Mouse (Mus musculus) liver, embryonic 13.5 days (tissue): ENCODE results near the gene S1pr1. TPM values are rescaled to one million over a fixed set of nuclear protein-coding genes. Genes with fewer than 3 reads are reported as not detected.

Experiments used
- ATAC-seq: fragments of 200-750 bp; cut with Nextera tagmentation; 2 replicates; pipeline ENCODE4 v1.8.0; 2017; ENCODE audit warnings: low read depth, mild to moderate bottlenecking, moderate number of reproducible peaks, moderate library complexity
- DNase-seq: peaks from one replicate; pipeline ENCODE4 v3.0.0; 2022
- H3K27ac ChIP-seq: fragments of 300-500 bp; sonication (generic); 2 replicates; pipeline ENCODE4 v1.5.1; 2015; ENCODE audit warnings: moderate library complexity, mild to moderate bottlenecking, inconsistent platforms
- H3K27me3 ChIP-seq: fragments of 300-500 bp; sonication (generic); 2 replicates; pipeline ENCODE4 v1.6.1; 2015; ENCODE audit warnings: mild to moderate bottlenecking, inconsistent platforms
- H3K36me3 ChIP-seq: fragments of 300-500 bp; sonication (generic); 2 replicates; pipeline ENCODE4 v1.6.1; 2015; ENCODE audit warnings: mild to moderate bottlenecking, inconsistent platforms
- H3K4me1 ChIP-seq: fragments of 300-500 bp; sonication (generic); replicated peaks from 2 replicates; pipeline ENCODE4 v1.6.1; 2015; ENCODE audit warnings: inconsistent platforms
- H3K4me2 ChIP-seq: fragments of 300-500 bp; sonication (generic); 2 replicates; pipeline ENCODE4 v1.6.1; 2015; ENCODE audit warnings: inconsistent platforms, mild to moderate bottlenecking, moderate library complexity
- H3K4me3 ChIP-seq: fragments of 300-500 bp; sonication (generic); replicated peaks from 2 replicates; pipeline ENCODE4 v1.5.1; 2015; ENCODE audit warnings: mild to moderate bottlenecking, inconsistent platforms
- H3K9ac ChIP-seq: fragments of 300-500 bp; sonication (generic); 2 replicates; pipeline ENCODE4 v1.6.1; 2015; ENCODE audit warnings: mild to moderate bottlenecking, inconsistent platforms
- H3K9me3 ChIP-seq: fragments of 300-500 bp; sonication (generic); replicated peaks from 2 replicates; pipeline ENCODE4 v1.6.1; 2016; ENCODE audit warnings: inconsistent platforms
- WGBS: fragments of 180-500 bp; shearing (Covaris S2); methylation state at CpG from one replicate; pipeline ENCODE4 v1.1.7; 2015; ENCODE audit not compliant: insufficient replicate concordance; 5-methylcytosine and 5-hydroxymethylcytosine counted together
- polyA plus RNA-seq: library from polyadenylated mRNA; unstranded; fragments of >200 nt; fragmentation: Nextera tagmentation; extraction: Ambion mirVana; gene quantifications from 2 replicates; pipeline ENCODE4 v1.2.1, GENCODE M21; 2015

S1pr1 gene
- 7.5 and 10.7 TPM in 2 replicates for polyA plus RNA-seq

DNA sequence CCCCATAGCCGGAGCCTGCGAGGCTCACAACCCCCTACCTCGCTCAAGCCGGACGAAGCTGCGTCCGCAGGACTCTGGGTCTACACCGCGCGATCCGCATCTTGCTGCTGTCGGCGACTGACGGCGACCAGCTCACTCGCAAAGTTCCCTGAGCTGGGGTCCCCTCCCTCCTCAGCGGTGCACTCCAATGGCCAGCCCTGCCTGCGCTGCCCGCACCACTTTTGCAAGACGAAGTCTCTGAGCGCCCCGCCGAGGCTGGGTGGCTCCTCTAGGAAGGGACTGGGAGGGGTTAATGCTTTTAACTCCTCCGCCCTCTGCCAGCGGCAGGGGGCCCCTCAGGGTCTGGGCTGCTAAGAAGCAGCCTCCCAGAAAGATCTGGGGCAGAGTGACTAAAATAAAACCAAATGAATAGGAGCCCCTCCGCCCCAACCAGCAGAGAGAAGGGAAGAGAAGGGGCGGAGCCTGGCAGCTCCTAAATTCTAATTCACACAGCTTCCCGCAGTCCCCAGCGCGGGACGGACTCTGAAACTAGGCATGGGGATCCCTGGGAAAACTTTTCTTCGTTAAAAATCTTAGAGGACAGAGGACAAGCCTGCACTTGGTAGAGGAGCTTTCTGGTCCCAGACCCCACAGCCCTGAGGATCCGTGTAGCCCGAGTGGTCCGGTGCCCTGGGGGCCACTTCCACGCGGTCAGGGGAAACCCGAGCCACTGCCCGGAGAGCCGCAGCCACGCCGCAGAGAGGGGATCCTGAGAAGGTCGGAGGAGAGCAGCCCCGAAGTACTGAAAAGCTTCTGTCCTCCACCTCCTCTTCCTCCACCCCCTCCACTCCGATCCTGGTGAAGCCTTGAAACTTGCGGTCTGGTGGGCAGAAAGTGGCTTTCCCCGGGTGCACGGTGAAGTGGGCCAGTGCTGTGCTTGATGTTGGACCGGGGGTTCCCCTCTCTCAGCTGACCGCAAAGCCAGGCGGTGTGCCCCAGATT, at the start of gene S1pr1:
Gene S1pr1, minus strand, starts transcription at position 402 of the 981 bp plus-strand sequence.
- DNase-seq, result peak; percentile 64
- Histone ChIP-seq H3K36me3 (peaks cover 12% of the 10 kb centered on the region), H3K4me2 (peak within 1 kb of the TSS; percentile 90), H3K27ac (peak within 1 kb of the TSS; percentile 79), H3K9me3 (no peaks in the 10 kb centered on the region), H3K9ac (peak within 1 kb of the TSS; percentile 72), H3K4me3 (peak within 1 kb of the TSS; percentile 69), H3K4me1 (peaks cover 53% of the 10 kb centered on the region), H3K27me3 (no peaks in the 10 kb centered on the region)
- WGBS, result under 1% methylated on average over 49 of the region's 51 CpGs
- peak; percentile 77 for ATAC-seq

DNA sequence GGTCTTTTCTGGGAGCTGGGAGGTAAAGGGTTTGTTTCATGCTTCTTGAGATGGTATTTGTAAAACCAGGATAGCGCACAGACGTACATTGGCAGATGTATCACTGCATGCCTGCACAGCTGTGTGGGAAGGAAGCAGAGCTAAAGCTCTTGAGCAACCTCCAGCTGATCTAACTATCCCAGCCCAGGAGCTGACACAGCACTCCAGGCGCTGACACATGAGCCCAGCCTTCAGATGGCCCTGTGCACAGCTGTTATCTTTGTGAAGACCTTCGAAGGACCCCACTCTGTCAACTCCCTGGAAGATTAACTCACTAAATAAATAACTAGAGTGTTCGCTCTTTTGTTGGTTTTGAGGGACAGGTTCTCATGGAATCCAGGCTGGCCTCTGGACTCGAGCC, 48.4 kb upstream of the S1pr1 start:
- Histone ChIP-seq H3K4me2 (no peak overlapping the region), H3K4me3 (no peak overlapping the region), H3K9me3 (no peaks in the 10 kb centered on the region), H3K4me1 (peaks cover 26% of the 10 kb centered on the region), H3K27ac (no peak overlapping the region), H3K9ac (no peak overlapping the region), H3K27me3 (no peaks in the 10 kb centered on the region), H3K36me3 (no peaks in the 10 kb centered on the region)
- peak; percentile 70 for ATAC-seq
- no peak for DNase-seq
- WGBS, result 24% methylated on average over 6 of the region's 6 CpGs

DNA sequence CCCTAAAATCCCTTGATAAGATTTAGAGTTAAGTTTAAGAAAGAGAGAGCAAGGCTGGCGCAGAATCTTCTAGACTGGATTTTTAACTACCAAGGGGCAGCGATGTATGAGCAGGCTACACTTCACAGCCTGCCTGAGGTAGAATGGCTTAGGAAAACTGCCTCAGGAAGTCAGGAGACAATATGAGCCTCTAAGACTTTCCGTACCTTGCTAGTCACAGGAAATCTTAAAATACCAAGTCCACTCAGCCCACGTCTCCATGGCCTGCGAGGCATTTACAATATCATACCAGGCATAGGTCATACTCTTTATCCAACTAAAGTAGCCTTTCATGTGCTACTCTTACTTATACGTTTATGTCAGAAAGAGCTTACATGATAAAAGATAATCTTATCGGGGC, 48.0 kb upstream of the S1pr1 start:
- WGBS, result 36% methylated on average over 7 of the region's 7 CpGs
- Histone ChIP-seq H3K9ac (no peak overlapping the region), H3K27ac (no peak overlapping the region), H3K36me3 (no peaks in the 10 kb centered on the region), H3K4me3 (no peak overlapping the region), H3K9me3 (no peaks in the 10 kb centered on the region), H3K4me1 (peaks cover 31% of the 10 kb centered on the region), H3K27me3 (no peaks in the 10 kb centered on the region), H3K4me2 (no peak overlapping the region)
- DNase-seq (no peak), ATAC-seq (no peak)

DNA sequence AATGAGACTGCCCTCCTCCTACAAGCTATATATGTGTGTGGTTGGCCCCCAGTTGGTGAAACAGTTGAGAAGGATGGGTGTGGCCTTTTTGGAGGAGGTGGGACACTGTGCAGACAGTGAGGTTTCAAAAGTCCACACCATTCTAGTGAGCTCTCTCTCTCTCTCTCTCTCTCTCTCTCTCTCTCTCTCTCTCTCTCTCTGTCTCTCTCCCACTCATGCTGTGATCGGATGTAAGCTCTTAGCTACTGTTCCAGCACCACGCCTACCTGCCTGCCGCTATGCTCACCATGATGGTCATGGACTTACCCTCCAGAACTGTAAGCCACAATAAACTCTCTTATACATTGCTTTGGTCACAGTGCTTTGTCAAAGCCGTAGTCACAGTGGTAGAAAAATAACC, 44.8 kb upstream of the S1pr1 start:
- H3K27me3 ChIP-seq, result no peaks in the 10 kb centered on the region
- no peak overlapping the region for H3K4me3 ChIP-seq
- peaks cover 28% of the 10 kb centered on the region for H3K4me1 ChIP-seq
- H3K27ac ChIP-seq, result no peak overlapping the region
- 75% methylated on average over 4 of the region's 4 CpGs for WGBS
- no peak overlapping the region for H3K4me2 ChIP-seq
- H3K36me3 ChIP-seq, result no peaks in the 10 kb centered on the region
- ATAC-seq, result no peak
- H3K9ac ChIP-seq, result no peak overlapping the region
- no peaks in the 10 kb centered on the region for H3K9me3 ChIP-seq
- no peak for DNase-seq

DNA sequence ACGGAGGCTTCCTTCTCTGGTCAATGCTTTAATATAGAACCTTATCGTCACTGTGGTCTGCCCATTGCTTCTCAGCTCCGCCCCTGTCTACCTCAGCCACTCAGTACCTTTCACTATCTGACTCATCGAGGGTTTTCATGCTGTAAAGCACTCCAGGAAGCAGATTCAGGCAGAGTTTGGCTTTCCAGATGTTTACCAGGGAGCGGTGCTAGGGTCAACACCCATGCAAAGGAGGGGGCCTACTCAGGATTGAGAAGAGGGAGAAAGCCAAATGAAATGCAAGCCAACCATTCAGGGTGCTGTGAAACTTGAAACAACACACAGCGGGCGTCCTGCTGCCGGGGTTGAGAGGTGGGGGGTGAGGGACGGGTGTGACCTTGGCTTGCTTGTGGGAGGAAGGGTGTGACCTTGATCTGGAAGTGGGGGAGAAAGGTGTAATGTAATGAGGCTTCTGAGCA, 43.6 kb upstream of the S1pr1 start:
- Histone ChIP-seq H3K4me2 (peak overlapping the region; percentile 65), H3K4me1 (peaks cover 27% of the 10 kb centered on the region), H3K9ac (peak overlapping the region; percentile 39; the same call in 1 of the 2 replicates), H3K27ac (no peak overlapping the region), H3K9me3 (no peaks in the 10 kb centered on the region), H3K27me3 (no peaks in the 10 kb centered on the region), H3K4me3 (peak overlapping the region; percentile 38), H3K36me3 (no peaks in the 10 kb centered on the region)
- ATAC-seq (peak; percentile 75), DNase-seq (peak; percentile 10)
- 8% methylated on average over 9 of the region's 9 CpGs for WGBS

DNA sequence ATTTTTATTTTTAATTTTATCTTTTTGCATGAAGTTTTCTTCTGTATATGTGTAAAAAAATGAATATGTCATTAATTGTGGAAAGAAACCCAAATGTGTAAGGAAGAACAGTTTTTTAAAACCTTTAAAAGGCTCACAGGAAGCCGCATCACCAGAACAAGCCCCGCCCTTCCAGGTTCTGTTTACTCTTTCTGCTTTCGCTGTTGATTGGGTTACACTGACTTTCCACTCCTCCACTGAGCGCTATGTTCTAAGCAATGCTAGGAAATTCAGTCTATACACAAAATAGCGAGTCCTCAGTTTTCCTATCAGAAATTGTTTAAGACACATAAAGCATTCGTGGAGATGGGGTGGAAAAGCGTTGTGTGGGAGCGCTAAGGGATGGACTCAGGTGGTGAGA, 39.6 kb upstream of the S1pr1 start:
- H3K9me3 ChIP-seq, result no peaks in the 10 kb centered on the region
- WGBS, result 51% methylated on average over 8 of the region's 8 CpGs
- no peaks in the 10 kb centered on the region for H3K27me3 ChIP-seq
- H3K4me1 ChIP-seq, result peaks cover 18% of the 10 kb centered on the region
- no peaks in the 10 kb centered on the region for H3K36me3 ChIP-seq
- DNase-seq (no peak), ATAC-seq (no peak)
- H3K9ac ChIP-seq, result no peak overlapping the region
- no peak overlapping the region for H3K27ac ChIP-seq
- H3K4me3 ChIP-seq, result no peak overlapping the region
- no peak overlapping the region for H3K4me2 ChIP-seq

DNA sequence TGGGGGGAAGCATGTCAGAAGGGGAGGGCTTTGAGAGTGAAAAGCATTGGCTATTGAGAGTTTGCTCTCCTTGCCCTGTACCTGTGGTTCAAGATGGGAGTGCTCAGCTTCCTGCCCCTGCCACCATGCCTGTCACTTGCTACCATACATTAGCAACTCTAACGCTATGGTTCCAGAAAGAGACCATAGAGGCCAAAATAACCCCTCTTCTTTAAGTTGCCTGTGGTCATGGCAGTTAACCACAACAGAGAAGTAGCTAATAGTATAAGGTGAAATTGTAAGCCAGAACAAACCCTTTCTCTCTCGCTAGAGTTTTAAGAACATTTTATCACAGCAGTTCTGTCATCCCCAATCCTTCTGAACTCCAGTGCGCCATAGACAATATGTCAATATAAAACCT, 35.5 kb upstream of the S1pr1 start:
- Histone ChIP-seq H3K9ac (no peak overlapping the region), H3K9me3 (no peaks in the 10 kb centered on the region), H3K4me2 (no peak overlapping the region), H3K27me3 (no peaks in the 10 kb centered on the region), H3K4me1 (0 out of 2 replicates have a peak, but pooled peaks cover 3% of the 10 kb centered on the region), H3K27ac (no peak overlapping the region), H3K36me3 (no peaks in the 10 kb centered on the region), H3K4me3 (no peak overlapping the region)
- ATAC-seq (no peak), DNase-seq (no peak)
- 51% methylated on average over 3 of the region's 3 CpGs for WGBS

DNA sequence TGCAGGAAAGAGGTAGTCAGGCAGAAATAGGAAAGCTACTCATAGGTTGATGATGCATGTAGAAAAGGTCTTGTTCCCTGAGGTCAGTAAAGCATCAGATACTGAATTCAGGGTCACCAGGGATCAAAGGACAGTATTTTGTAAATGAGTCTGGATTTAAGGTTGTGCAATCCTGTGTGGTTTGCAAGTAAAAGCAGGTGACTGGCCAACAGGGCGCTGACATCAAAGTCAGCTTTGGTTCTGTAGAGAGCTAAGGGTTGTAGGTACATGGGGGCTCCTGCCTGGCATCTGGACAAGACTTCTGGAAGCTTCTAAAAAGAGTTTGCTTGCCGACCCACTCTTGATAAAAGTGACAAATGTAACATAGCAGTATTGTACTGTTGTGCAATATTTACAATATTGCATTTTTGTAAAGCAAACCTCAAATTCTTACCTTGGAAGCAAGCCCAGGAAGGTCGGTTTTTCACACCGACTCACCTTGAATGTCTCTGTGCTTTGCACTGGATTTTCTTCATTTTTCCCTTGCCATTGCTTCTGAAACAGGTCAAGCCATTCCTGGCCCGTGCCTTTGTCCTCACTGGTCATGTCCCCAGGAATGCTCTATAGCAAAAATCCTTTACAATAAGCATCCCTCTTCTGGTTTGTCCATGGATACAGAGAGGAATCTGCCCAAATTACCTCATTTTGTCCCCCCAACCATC, 33.6 kb upstream of the S1pr1 start:
- 55% methylated on average over 5 of the region's 5 CpGs for WGBS
- ATAC-seq, result peak; percentile 85
- H3K4me3 ChIP-seq, result no peak overlapping the region

DNA sequence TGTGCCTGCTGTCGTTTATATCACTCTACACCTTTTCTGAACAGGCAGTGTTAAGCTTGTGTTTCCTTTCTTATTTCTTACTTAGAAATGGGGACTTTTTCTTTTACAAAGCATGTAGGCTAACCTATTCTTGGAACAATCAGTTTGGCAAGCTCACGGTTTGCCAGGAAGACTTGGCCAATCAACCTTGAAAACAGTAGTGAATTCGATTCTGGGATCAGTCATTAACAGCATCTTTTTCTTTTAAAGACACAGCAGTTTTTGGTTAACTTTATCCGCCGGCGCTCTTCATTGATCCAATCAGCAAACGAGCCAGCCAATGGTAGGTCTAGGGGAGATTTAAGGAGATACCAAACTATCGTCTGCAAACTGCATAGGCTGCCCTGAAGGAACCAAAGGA, 31.6 kb upstream of the S1pr1 start:
- Histone ChIP-seq H3K4me1 (0 out of 2 replicates have a peak, but pooled peaks cover 3% of the 10 kb centered on the region), H3K9me3 (no peaks in the 10 kb centered on the region), H3K4me2 (no peak overlapping the region), H3K27ac (no peak overlapping the region), H3K27me3 (no peaks in the 10 kb centered on the region), H3K4me3 (no peak overlapping the region), H3K36me3 (no peaks in the 10 kb centered on the region), H3K9ac (no peak overlapping the region)
- WGBS, result 66% methylated on average over 8 of the region's 8 CpGs
- ATAC-seq, result no peak
- DNase-seq, result no peak

More for the DNA sequence above, 33.6 kb upstream of the S1pr1 start:
- no peak for DNase-seq
- no peaks in the 10 kb centered on the region for H3K36me3 ChIP-seq
- H3K9me3 ChIP-seq, result no peaks in the 10 kb centered on the region
- peak overlapping the region; percentile 56 for H3K27ac ChIP-seq
- H3K9ac ChIP-seq, result no peak overlapping the region
- 0 out of 2 replicates have a peak, but pooled peaks cover 3% of the 10 kb centered on the region for H3K4me1 ChIP-seq
- no peaks in the 10 kb centered on the region for H3K27me3 ChIP-seq
- no peak overlapping the region for H3K4me2 ChIP-seq

DNA sequence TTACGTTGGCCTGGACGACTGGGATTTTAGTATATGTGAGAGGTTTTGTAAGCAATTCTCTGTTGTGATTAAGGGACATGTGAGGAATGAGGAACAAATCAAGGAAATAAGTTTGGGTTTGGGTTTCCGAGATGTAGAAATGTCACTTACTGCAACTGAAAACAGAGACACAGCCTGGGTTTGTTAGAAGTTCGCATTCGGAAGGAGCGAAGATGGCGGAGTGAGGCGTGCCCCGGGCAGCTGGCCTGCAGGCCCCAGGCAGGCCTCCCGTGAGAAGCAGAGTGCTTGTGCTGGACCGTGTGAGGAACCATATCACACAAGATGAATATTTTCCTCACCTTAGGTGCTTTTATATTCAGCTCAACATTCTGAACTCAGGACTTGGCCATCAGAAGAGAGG, 30.2 kb upstream of the S1pr1 start:
- Histone ChIP-seq H3K9ac (no peak overlapping the region), H3K4me3 (no peak overlapping the region), H3K4me2 (no peak overlapping the region), H3K9me3 (no peaks in the 10 kb centered on the region), H3K27ac (no peak overlapping the region), H3K27me3 (no peaks in the 10 kb centered on the region), H3K4me1 (0 out of 2 replicates have a peak, but pooled peaks cover 3% of the 10 kb centered on the region), H3K36me3 (no peaks in the 10 kb centered on the region)
- 76% methylated on average over 11 of the region's 11 CpGs for WGBS
- no peak for DNase-seq
- no peak for ATAC-seq

DNA sequence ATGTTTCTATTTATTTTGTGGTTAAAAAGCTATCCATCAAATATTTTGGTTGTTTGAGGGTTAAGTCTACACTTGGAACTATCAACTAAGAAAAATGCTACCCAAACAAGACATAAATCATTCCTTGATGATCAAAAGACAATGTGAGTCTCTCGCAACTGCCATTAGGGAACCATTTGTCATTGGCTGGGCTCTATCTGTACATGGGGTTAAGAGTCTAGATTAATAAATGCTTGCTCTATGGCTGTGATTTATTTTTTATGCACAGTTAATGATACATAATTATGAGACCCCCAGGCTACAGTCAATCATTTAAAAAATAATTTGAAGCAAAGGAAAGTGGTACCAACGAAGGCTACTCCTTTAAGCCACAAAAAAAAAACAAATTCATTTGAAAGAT, 23.7 kb upstream of the S1pr1 start:
- H3K27me3 ChIP-seq, result no peaks in the 10 kb centered on the region
- no peak overlapping the region for H3K4me2 ChIP-seq
- H3K36me3 ChIP-seq, result no peaks in the 10 kb centered on the region
- H3K4me3 ChIP-seq, result no peak overlapping the region
- no peaks in the 10 kb centered on the region for H3K9me3 ChIP-seq
- H3K27ac ChIP-seq, result no peak overlapping the region
- ATAC-seq (no peak), DNase-seq (no peak)
- H3K9ac ChIP-seq, result no peak overlapping the region
- H3K4me1 ChIP-seq, result peaks cover 4% of the 10 kb centered on the region
- WGBS, result 58% methylated on average over 2 of the region's 2 CpGs
